Mouse (Mus musculus) intestine, embryonic 14.5 days (tissue): ENCODE measurements around the gene Ttc21b. TPM values are rescaled to one million over a fixed set of nuclear protein-coding genes. Genes with fewer than 3 reads are reported as not detected.

Experiments
- ATAC-seq: fragments of 200-750 bp; cut with Nextera tagmentation; replicated peaks from 2 replicates; pipeline ENCODE4 v1.8.0; 2017; ENCODE audit warnings: low read depth, moderate number of reproducible peaks, moderate TSS enrichment, moderate library complexity; ENCODE audit not compliant: low FRiP score, low TSS enrichment
- DNase-seq: peaks from one replicate; pipeline ENCODE4 v3.0.0-alpha.2; 2018; ENCODE audit warnings: low spot score
- H3K27ac ChIP-seq: fragments of 300-500 bp; sonication (generic); 2 replicates; pipeline ENCODE4 v1.5.1; 2014; ENCODE audit warnings: low read depth, mild to moderate bottlenecking, control low read depth
- H3K27me3 ChIP-seq: fragments of 300-500 bp; sonication (generic); replicated peaks from 2 replicates; pipeline ENCODE4 v1.6.1; 2014; ENCODE audit warnings: low read length, control low read depth; ENCODE audit not compliant: control insufficient read depth, insufficient read depth
- H3K36me3 ChIP-seq: fragments of 300-500 bp; sonication (generic); 2 replicates; pipeline ENCODE4 v1.6.1; 2014; ENCODE audit warnings: low read length, control low read depth; ENCODE audit not compliant: control insufficient read depth, insufficient read depth
- H3K4me1 ChIP-seq: fragments of 300-500 bp; sonication (generic); replicated peaks from 2 replicates; pipeline ENCODE4 v1.6.1; 2014; ENCODE audit warnings: low read length, control low read depth, mixed read lengths; ENCODE audit not compliant: control insufficient read depth, insufficient read depth
- H3K4me2 ChIP-seq: fragments of 300-500 bp; sonication (generic); 2 replicates; pipeline ENCODE4 v1.6.1; 2014; ENCODE audit warnings: low read length
- H3K4me3 ChIP-seq: fragments of 300-500 bp; sonication (generic); 2 replicates; pipeline ENCODE4 v1.5.1; 2014; ENCODE audit warnings: low read depth, low read length, control low read depth, mixed read lengths
- H3K9ac ChIP-seq: fragments of 300-500 bp; sonication (generic); 2 replicates; pipeline ENCODE4 v1.6.1; 2014; ENCODE audit warnings: mild to moderate bottlenecking, low read length
- H3K9me3 ChIP-seq: fragments of 300-500 bp; sonication (generic); 2 replicates; pipeline ENCODE4 v1.6.1; 2016; ENCODE audit warnings: low read length, control low read depth; ENCODE audit not compliant: control insufficient read depth
- WGBS: fragments of 180-500 bp; shearing (Covaris S2); extraction: QIAGEN DNeasy Blood & Tissue Kit; methylation state at CpG from one replicate; pipeline ENCODE4 v1.1.7; 2014; 5-methylcytosine and 5-hydroxymethylcytosine counted together
- polyA plus RNA-seq: library from polyadenylated mRNA; unstranded; fragments of >200 nt; fragmentation: Nextera tagmentation; extraction: Ambion mirVana; gene quantifications from 2 replicates; pipeline ENCODE4 v1.2.1, GENCODE M21; 2014

Ttc21b gene
- polyA plus RNA-seq, 1 experiment from 2014 or later, result 14.2 TPM

GRCm38 (mm10) chr2:66140246-66140645 is 116.2 kb downstream of the Ttc21b start:
- Histone ChIP-seq H3K4me3 (no peak overlapping the region), H3K4me2 (no peak overlapping the region), H3K9me3 (no peaks in the 10 kb centered on the region), H3K9ac (0 out of 2 replicates have a peak overlapping the region, but pooled peaks have one; percentile 10), H3K4me1 (peaks cover 5% of the 10 kb centered on the region; the same call in 1 of the 2 replicates), H3K27ac (no peak overlapping the region), H3K36me3 (no peaks in the 10 kb centered on the region), H3K27me3 (no peaks in the 10 kb centered on the region)
- 74% methylated on average over 4 of the region's 4 CpGs for WGBS
- DNase-seq (no peak), ATAC-seq (no peak)

Other genes with a start within 250 kb of the Ttc21b start
- gene Galnt3, start 131.6 kb downstream of the Ttc21b start, polyA plus RNA-seq, result 7.9 and 9.2 TPM in 2 replicates
- gene Scn1a, start 184.2 kb upstream of the Ttc21b start, polyA plus RNA-seq, result 0.62 and 0.64 TPM in 2 replicates